Mouse (Mus musculus) activated CD4-positive, CD25-positive, alpha-beta regulatory T cell, adult 4 months (primary cell): Measurements from ENCODE around the gene Tigar. TPM values are rescaled to one million over a fixed set of nuclear protein-coding genes. Genes with fewer than 3 reads are reported as not detected.

Experiments used
- ATAC-seq: one replicate; pipeline ENCODE4 v1.8.0; 2017
- polyA plus RNA-seq, 2 experiments: library from polyadenylated mRNA; unstranded; fragments of 100-300 nt; shearing (Covaris generic); gene quantifications; one replicate each; pipeline ENCODE4 v1.2.1; 2017

The Tigar gene
- polyA plus RNA-seq, 2 experiments from 2014 or later: 6.7 to 8.2 TPM

DNA sequence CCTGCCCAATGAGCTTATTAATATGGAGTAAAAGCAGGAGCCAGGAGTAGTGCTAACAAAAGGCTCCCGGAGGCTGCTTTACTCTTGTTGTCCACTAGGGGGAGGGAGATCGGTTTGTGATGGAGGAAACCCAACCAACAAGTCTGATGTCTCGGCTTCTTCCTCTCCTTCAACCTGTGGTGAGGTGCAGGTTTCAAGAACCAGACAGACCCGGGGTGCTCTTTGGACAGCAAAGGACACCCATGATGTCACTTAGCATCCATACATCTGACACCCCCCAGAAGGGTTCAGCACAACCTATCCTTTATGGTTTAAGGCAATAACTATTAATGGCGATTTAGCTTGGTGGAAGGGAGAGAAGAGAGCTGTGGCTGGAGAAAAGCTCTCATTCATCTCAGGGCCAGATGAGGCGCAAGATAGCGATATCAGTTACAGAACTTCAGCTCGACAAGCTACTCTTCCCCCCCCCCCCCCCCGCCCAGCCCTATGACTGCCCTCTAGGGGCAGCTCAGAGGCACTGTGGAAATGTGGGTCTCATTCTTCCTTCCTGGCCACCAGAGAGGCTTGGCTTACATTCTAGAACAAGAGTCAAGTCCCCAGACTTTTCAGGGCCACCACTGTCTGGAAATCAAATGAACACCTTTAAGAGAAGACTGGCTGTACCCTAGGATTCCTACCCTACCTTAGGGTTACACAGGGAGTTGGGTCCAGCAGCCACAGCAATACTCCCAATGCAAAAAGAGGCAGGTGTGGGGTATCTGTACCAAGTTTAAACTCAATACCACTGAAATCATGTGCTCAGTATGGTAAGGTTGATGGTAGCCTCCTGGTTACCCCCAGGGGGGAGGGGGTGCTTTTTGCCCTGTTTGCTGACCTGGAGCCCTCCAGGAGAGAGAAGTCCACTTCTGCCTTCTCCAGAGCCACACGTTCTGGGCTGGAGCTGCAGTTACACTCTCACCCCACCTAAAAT, 33.1 kb upstream of the Tigar start:
- peak; percentile 68 for ATAC-seq

DNA sequence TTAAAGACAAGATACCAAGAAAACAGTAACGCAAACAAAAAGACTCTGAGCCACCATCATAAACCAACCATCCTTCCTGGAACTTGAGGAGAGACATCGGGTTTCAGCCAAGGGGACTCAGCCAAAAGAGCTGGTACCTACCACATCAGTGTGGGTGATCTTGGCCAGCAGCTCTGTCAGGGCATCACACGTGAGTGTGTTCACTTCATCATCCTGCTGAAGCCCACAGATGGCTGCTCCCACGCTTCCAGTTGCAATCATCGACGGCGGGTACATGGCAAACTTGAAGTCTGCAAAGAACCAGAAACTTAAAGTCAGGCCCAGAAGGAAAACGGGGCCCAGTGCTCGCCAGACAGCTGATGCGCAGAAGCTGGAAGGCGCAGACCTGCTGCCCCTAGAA, 29.6 kb upstream of the Tigar start:
- ATAC-seq: no peak

DNA sequence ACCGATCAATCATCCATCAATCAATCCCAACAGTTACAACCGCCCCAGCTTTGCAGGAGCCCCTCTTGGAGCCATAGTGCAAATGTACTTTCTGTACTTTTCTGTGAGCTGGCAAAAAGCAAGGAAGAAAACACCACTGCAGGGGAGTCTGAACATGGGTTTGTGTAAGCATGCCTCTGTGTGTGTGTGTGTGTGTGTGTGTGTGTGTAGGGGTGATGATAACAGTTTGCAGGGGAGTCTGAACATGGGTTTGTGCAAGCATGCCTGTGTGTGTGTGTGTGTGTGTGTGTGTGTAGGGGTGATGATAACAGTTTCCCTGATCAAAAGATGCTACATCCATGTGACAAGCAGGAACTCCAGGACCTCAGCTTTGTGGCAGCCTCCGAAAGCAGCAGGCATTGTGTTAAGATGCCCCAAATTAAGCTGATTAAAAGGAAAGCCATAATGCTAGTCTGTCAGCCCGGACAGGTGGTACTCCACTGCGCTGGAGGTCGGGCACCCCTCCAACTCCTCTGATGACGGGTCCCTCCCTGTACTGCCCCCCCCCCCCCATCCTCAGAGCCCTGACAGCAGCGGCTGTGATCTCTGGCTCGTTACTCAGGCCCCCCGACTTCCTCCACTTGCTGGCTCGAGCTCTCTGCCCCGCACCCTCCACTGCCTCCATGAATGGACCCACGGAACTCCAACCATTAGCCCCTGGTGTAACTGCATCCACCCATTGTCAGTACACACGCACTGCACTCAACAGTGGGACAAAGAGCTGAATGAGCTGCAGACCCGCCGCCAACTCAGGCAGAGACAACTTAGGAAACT, 24.3 kb upstream of the Tigar start:
- ATAC-seq: no peak

DNA sequence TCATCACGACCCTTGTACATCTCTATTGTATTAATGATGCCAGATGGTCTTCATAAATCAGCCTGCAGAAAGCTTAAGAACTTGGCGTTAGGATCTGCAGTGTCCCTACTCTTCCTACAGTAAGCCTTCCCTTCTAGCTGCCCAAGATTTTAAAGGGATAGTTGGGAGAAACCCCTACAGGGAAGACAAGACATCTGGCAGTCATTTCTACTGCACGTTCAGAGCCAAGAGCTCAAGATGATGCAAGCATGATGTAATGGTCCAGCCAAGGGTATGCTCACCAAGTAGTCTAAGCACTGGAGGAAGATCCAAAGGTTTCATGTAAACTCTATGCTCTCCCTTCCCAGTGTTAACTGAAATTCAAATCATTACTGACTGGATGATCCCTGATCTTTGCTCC, 23.4 kb upstream of the Tigar start:
- no peak for ATAC-seq

DNA sequence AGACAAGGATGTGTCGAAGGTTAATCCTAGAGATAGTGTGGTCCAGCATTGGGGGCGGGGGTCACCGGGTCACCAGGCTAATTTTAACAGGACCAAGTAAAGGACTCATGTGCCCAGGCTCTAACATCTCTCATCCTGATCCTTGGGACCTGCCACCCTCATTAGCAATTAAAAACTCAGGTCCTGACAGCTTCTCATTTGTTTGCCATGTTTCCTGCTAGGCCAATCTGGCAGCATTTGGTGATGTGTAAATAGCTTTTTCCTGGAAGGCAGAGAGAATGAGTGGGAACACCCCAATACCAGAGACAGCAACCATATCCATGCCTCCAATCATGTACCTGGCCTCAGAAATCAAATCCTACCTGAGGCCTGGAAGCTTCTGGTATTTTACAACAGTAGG, 22.6 kb upstream of the Tigar start:
- ATAC-seq: no peak

DNA sequence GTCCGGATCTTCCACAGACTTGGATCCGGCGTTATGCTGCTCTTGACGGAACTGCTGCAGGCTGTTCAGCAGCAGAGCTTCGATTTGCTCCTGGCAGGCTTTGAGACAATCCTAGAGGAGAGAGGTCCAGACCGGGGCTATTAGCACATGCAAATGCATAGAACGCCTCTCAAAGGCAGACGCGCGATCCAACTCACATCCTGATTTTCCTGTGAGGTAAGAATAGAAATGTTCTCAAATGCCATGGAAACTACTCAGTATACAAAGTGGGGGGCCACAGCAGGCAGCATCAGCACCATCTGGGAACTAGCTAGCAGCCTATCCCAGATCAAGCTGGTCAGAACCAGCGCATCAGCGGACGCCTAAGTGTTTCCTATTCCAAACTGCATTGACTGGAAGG, 21.0 kb upstream of the Tigar start:
- no peak for ATAC-seq

DNA sequence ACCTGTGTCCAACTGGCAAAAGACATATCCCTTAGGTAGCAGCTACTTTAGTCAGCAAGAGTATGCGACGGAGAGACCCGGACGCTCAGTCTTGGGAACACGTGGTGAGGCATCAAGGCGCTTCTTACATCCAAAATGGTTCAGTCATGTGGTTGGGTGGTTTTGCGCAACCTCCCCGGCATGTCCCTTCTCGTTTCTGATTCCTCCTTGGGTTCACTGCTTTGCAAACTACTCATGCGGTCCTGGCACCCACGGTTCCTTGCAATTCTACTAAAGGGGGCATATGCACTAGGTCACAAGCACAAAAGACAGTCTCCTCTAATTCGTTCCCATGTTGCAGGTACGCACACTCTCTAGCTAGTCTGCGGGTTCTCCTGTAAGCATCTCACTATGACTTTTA, 20.3 kb upstream of the Tigar start:
- ATAC-seq: no peak

DNA sequence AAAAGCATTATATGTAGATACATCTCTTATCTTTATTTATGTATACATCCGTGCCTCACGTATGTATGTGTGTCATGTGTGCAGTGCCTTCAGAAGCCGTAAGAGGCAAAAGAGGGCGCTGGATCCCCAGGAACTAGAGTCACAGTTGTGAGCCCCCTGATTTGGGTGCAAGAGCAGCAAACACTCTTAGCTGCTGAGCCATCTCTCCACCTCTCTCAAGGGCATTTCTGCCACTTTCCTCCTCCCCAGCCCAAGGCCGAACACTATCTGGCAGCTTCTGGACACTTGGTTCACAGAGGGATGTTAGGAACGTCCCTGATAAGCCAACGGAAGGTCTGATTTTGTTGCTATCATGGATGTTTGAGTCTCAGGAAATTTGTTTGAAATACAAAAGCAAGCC, 14.1 kb upstream of the Tigar start:
- no peak for ATAC-seq

DNA sequence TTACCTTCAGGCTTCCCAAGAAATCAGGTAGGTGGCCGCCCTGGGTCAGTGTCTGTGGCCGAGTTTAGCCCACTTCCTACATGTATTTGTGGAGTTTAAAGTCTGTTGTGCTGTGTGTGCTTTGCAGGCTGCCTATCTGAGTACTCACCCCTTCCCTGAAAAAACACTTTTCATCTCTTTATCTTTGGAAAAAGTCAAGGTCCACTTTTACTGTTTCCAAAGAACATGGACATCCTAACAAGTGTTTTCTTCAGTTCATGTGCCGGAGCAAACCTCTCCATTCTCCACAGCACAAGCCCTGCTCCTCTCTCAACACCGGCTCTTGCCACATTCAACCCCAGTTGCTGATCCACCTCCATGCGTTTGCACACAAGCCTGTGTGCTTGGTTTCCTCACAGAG, 13.6 kb upstream of the Tigar start:
- ATAC-seq: no peak

DNA sequence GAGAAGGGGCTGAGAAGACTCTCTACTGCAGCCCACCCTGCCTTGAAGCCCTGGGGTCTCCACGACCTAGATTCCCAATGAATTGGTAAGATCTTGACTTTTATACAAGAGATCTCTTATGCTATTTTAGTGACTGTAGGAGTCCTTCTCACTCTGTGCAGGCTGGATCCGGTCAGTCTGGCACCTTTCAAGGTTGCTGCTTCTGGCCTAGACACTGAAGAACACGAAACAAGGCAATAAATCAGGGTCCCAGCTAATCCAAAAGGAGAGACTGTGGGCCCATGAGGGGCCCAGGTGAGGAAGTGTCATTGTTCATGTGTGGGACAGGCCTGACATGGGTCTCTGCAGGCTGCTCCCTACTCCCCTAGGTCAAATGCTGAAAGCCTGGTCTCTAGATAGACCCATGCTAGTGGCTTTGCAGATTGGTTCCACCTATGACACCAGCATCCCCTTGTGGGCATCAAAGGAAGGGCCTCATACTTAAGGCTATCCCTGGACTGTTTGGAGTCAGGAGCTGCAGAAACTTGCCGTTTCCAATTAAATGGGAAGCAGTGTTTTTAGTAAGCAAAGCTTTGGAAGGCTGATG, 13.0 kb upstream of the Tigar start:
- ATAC-seq: peak; percentile 50

DNA sequence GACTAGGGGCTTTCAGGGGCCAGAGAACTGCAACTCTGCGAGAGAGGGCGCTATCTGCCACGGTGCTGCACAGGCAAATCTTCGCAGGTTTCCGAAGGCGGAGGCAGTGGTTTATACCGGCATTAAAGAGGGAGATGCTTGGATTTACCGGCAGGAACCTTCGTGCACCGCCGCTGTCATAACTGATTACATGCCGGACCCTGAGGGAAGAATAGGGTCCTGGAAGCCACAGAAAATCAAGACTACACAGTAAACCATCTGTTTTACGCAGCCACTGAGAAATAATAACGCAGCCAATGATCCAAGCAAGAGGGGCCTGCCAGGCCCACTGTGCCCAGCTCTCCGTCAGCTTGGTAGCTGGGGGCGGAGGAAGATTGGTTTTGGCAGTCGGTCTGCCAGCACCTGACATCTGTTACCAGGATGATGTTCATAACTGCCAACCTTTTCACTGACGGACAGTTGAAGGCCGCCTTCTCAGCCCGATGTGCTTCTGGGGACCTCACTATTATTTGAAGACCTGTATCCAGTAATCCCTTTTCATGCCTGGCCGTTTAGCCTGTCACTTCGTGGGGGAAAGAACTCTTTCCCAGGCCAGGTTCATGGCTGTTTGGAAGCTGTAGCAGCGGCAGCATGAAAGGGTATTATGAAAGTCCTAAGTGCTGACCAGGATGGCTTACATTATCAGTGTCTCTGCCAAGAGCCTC, 5.5 kb upstream of the Tigar start:
- ATAC-seq: no peak

DNA sequence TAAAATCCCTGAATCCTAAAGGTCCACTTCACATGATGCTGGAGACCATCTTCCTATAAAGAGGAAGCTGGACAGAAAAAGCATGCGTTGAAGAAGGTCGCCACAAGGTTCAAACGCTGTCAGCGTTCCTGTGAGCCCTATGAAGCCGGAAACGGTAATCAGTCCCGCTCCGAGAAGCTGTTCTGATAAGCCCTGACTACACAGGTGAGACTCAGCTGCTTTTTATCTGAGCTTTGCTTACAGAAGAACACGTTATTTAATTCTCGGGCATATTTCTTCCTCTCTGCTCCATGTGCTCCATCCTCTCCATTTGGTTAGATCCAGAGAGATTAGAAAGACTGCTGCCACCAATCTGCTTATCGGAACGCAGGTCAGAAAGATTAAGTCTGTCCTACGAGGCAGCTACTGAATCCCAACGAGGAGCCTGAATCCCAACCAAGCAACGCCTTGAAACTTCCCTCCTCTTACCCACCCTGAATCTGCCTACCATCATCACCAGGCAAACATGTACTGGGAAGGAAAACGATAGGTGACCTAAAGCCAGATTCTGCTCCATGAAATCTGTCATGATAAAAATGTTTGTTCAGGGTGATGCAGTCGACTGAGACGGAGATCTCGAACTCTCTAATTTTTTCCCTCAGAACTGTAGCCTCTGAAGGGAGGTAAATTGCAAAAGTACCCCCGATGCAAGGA, 843 bp downstream of the Tigar start:
- ATAC-seq: no peak

DNA sequence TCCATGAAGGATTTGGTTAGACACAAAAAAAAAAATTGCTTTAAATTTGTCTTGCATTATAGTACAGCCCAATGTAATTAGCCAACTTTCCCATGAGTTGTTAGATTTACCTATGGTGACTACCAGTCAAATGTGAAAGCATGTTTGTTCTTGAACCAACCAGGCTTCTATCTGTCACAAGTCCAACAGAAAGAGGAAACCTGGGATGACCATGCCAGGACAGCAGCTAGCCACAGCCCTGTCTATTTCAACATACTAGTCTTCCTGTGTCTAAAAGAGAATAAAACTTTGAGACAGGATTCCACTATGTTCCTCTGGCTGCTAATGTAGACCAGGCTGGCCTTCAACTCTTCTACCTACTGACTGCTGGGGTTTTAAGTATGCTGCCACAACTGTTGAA, 1.9 kb downstream of the Tigar start:
- no peak for ATAC-seq

DNA sequence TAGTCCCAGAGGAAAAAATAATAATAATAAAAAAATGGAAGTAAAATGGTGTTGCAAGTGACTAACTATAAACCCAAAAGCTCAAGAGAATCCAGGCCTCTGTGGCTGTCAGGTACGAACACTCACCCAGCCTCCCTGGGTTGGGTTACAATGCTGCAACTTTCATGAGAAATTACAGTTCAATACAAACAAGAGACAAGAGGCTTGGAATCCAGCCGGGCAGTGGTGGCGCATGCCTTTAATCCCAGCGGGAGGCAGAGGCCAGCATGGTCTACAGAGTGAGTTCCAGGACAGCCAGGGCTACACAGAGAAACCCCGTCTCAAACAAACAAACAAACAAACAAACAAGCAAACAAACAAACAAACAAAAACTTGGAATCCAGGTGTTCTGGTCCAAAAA, 2.6 kb downstream of the Tigar start:
- no peak for ATAC-seq

DNA sequence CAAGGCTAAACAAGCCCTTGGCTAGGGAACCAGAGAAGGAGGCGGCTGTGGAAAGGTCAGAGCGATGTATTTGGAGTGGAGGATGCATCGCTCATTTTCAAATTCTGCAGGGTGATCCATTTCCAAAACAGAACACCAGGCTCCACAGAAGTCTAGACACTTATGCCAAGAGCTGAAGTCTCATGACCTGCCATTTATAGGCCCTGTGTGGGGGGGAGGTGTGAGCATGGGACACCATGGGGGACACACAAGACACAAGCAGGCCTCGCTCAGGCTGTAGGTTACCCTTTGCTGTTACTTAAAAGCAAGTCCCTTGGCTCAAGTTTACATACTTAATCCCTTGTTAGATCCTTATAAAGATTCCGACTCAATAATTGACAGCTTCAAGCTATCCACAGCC, 3.2 kb downstream of the Tigar start:
- no peak for ATAC-seq

DNA sequence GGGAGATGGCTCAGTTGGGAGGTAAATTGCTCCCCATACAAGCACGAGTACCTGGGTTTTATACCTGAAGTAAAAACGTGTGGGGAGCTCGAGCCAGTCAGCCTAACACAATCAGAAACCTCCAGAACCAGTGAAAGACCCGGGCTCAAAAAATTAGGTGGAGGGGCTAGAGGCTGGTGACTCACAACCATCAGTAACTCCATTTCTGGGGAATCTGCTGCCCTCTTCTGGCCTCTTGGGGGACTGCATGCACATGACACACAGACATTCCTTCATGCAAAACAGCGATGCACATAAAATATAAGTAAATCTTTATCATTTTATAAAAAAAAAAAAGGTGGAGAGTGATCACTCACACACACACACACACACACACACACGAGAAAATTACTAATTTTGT, 4.2 kb downstream of the Tigar start:
- no peak for ATAC-seq

DNA sequence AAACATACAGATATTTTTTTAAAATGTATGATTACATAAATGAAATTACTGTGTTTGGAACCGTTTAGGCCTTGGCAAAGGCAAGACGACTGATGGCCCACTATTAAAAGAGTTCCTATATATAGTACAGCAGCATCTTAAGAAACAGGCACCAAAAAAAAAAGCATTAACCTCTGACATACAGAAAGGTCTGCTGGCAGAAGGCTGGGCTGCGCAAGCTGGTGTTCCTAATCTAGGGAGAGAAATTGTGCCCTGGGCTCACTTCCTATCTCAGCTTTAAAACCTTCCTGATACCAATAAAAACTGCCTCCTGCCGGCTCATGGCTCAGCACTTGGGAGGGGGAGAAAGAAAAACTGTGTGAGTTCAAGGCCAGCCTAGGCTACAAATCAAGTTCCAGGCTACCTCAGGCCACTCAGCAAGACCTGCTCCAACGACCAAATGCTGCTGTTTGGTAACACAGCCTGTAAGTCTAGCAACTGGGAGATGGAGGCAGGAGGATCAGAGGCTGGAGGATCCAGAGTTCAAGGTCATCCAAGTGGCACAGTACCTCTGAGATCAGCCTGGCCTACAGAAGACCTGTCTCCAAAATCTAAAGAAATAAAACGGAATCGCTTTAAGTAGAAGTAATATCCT, 4.8 kb downstream of the Tigar start:
- no peak for ATAC-seq

DNA sequence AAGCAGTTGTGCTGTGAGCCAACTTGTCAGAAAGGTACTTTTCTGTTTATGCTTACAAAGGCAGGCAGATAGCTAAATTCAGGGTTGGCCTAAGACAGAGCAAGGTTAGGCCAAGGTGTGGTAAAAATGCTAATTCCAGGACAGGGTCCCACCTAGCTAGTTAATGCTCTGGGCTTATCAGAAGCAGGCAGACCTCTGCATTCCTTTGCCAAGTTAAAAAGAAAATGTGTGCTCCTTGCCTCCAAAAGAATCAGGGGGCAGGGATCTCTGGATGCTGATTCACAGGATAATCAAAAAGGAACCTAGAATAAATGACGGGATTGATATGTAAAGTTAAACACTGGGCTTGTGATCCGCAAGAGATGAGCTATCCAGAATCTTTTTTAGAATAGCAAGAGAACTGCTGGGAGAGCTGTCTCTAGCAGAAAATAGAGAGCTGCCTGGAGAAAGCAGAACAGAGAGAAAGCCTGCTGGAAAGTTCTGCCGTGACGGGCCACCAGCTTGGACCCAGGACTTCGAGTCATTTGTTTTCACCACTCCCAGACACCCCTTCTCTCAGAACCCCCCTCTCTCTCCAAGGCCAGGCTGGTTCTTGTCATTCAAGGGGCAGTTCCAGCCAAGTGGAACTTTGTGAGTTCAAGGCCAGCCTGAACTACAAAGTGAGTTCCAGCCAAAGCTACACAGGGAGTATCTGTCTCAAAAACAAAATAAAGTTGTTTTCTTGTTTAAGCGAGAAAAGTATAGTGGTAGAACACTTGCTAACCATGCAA, 5.7 kb downstream of the Tigar start:
- no peak for ATAC-seq

DNA sequence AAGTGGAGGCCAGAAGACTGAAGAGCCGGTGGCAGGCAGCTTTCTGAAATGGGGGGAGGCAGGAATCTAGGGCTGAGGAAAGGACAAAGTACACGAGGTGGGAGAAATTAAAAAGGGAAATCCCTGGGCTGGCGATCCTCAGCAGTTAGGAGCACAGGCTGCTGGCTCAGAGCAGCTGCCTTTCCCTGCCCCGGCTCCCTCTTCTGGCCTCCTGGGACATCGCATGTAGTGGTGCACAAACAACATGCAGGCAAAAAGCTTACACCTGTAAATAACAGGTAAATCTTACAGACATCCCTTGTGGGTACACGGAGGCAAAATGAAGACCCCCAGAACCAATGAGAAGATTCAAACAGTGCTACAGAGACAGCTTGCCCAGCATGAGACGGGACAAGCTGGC, 14.8 kb downstream of the Tigar start:
- ATAC-seq: no peak

DNA sequence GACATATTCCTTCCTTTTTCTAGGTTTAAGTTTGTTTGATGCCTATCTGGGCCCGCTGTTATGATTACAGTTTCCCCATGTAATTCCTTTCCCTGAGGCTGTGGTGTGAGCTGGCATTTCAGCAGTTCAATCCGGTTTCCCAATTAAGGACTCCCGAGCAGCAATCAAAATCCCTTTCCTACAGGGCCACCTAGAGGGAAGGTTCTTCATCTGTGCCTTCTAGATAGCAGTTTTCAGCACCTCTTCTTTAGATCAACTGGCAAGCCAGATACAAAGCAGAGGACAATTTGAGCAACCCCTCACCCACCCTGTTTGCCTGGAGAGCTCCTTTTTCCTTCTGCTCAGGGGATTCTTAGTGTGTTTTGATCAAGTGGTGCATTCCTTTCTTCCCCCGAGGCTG, 22.6 kb downstream of the Tigar start:
- ATAC-seq: no peak

DNA sequence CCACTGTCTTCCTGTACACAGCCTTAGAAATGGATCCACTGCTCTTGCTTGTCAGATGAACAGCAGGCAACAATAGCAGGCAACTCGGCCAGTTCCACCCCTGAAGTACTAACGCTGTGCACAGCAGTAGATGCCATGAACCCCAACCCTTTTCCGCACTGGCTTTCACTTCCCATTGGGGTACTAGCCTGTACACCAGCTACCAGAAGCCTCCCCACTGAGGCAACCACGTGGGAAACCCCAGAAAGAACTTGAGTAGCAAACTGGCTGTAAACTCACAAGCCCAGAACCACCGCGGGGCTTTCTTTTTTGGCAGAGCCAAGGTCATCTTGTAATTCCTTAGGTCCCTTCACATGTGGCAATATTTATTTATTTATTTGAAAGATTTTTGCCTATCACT, 27.5 kb downstream of the Tigar start:
- ATAC-seq: no peak
